Mouse (Mus musculus): ENCODE results near the gene Tshz2. TPM values are rescaled to one million over a fixed set of nuclear protein-coding genes. Genes with fewer than 3 reads are reported as not detected.

Tshz2 gene
- total RNA-seq, 2 experiments from 2014 or later = 9.4 to 11.5 TPM

DNA sequence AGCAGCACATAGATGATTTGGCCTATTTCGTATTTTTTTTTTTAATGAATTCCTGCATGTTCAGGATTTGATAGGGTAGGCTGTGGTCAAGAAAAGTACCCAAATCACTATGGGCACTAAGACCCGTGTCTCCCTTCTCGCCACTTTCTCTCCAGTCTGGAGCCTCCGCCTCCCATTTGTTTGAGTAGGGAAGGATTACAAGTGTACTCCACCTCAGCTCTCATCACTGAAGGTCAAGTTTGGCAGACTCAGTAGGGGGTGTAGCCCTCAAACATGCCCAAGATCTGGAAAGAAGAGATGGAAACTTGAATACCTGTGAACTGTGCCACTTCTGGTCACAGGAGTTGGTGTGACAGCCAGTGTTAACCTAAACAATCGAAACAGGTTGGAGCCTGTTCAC, 66.3 kb downstream of the Tshz2 start:
- DNase-seq (ENCODE audit: low spot score) = no peak

DNA sequence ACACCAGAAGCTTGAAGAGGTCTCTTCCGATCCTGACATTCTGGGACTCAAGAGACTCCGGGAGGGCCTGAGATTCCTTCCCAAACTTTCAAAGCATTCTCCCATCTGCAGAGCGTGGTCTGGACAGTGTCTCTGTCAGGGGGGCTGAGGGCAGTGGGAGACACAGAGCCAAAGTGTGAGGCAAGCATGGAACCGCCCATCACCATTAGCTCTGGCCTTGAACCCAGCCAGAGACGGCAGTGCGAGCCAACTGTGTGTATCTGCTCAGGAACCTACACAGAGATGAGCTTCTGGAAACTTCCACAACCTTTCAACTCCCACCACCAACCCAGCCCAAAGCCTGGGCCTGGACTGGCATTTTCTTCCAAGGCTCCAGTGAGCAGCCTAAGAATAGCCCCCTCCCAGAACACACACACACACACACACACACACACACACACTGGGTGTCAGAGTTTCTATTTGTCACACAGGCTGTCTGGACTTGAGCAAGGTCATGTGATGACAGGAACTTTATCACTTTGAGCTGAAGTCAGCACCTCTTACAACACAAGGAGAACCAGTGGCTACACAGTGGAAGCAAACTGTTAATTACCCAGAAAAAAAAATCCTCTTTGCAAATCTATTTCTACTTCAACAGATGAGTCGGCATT, 67.2 kb downstream of the Tshz2 start:
- DNase-seq (ENCODE audit: low spot score) = peak; percentile 63

DNA sequence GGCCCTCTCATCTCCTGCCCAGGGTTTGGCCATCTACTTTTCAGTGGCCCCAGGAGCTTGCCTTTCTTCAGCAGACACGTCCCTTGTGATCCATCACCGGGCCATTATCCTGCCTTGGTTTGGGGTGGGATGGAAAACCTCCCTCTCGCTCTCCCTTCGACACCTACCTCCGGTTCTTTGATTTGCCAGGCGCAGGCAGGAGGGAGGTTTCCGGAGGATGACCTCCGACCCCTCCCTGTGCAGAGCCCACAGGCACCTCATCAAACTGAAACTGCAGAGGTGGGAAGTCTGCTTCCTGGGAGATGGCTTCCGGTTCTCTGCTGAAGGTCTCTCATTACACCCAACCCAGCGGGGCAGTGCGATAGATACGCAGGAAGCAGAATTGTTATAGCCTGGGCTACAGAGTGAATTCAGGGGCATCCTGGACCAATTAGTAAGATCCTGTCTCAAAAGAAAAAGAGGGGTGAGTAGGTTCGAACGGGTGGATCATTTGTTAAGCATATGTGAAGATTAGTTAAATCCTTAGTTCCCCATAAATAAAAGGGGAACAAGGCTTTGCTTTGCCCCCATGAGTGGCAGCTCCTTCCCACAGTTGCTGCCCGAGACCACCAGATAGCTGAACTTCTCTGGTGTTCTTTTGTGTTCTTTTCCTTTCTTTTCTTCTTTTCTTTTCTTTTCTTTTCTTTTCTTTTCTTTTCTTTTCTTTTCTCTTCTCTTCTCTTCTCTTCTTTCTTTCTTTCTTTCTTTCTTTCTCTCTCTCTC, 70.1 kb downstream of the Tshz2 start:
- no peak for DNase-seq (ENCODE audit: low spot score)

DNA sequence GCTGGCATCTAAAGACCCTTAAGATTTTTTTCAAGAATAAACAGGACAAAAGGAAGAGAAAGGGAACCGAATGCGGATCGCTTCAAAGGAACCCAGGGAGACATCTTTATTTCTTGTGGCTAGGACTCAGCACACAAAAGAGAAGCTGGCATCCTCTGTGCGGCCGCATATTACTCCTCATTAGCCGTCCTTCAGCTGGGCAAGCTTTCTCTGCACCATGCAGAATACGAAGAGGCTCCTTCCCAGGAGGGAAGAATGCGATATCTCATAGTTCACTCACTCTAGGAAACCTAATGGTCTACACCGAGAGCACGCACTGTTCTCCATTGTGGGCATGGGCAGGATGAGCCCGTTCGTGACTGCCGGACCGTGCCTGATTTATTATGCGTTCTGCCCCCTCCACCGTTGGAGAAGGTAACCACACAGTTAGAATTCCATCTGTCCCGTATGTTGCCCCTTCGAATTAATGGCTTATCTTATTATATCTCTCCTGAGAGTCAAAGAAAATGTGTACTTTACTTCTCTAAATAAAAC, 89.0 kb downstream of the Tshz2 start:
- DNase-seq (ENCODE audit: low spot score) = no peak

DNA sequence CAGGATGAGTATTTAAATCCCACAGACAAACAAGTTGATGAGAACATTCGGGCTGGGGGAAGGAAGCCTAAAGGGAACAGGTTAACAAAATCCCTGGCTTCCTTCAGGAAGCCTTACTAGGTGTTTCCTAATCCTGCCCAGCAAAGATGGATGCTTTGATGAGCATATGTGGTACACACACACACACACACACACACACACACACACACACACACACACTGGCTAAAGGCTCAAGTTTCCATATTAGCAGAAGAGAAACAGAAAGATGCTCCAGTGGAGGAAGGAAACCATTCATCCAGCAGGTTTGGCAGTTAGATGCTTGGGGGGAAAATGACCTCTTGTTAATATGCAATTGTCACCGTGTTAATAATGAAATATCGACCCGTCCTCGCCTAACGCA, 89.5 kb downstream of the Tshz2 start:
- DNase-seq (ENCODE audit: low spot score) = no peak

DNA sequence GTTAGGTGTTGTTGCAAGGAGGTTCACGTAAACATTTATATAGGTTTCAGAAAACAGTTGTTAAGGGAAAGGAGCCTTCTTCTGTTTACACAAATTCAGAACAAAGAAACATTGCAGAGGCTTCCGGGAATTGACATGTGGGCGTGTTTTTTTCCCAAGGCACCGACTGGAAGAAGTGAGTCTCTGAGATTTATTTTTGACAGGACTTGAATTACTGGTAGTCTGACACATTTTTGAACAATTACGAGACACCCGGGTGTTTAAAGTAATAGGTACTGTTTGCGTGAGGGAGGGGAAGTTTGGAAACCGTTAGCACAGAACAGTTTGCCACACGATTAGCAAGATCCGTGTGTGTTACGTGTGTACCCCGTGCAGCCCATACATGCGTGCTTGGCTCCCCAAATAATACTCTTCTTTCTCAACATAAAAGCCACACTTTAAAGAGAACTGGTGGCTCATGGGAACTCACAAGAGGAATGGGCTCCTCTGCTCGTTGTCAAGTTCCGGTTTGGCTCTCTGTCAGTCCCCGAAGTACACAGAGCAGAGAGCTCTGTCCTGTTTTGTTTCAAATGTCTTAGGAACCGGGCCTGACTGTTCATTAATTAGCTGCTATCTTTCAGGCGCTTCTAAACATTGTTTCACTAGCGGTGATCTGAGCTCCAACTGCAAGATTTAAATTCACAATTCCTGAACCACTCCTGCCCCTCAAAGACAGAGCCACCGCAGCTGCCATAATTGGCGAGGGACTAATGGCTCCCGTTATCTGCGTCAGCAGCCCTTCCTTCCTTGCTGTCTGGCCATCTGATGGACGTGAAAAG, 91.0 kb downstream of the Tshz2 start:
- peak; percentile 20 for DNase-seq (ENCODE audit: low spot score)

DNA sequence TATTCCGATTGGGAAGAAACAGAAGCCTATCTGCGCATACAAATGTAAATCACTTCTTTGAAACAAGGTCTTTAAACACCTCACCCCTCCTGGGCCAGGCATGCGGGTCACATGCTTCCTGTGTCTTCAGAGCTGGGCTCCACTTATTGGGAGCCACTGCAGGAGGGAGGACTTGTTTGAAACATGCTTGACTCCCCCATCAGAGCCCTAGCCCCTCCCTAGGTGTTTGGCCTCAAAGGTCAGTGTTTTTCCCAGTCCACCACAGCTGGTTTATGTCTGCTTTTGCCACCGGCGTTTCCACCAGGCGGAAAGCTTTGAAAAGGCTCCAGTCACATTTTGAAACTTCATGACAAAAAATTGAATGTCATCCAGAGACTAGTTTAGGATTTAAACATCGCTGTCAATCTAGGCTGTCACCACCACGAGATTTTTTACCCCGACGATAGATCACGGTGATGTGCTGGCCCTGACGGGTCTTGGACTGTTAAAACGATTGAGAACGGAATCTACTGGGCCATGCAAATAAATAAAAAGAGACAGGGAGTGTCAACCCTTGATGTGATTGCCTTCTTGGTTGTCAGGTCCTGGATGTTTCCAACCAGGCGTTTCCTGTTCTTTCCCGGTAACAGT, 96.0 kb downstream of the Tshz2 start:
- no peak for DNase-seq (ENCODE audit: low spot score)

DNA sequence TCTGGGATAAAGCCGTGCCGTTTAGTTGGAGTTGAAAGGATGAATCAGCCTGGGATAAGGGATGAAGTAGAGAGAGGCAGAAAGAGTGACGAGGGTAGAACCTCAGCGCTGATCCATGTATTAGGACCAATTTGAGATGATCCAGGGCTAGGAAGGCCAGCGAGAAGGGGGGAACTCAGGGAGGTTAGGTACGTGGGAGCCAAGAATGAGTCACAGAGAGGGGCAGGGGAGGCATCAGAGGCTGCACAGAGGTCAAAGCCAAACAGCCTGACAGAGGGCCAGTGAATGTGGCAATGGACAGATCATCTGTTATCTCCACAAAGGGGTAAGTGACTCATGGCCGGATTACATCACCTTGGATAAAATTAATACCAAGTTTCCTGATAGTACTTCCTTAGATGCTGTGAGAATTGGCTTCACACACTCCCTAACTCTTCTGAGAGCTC, 97.8 kb downstream of the Tshz2 start:
- peak; percentile 70 for DNase-seq (ENCODE audit: low spot score)

DNA sequence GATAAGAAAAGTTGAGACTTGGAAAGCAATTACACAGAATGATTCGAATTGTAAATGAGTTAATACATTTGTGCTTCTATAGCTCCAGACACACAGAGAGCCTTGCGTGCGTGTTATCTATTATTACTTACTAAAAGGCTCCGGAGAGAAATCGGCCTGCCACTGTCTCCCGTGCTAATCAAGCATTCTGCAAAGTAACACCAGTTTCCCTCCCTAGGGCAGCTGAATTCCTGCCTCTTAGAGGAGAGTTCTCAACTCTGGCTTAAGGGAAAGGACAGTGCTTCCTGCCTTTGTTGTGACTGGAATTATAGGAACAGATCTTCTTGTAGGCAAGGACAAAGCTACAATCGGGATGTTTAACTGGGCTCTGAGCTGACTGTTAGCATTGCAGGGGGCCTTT, 101.2 kb downstream of the Tshz2 start:
- no peak for DNase-seq (ENCODE audit: low spot score)

DNA sequence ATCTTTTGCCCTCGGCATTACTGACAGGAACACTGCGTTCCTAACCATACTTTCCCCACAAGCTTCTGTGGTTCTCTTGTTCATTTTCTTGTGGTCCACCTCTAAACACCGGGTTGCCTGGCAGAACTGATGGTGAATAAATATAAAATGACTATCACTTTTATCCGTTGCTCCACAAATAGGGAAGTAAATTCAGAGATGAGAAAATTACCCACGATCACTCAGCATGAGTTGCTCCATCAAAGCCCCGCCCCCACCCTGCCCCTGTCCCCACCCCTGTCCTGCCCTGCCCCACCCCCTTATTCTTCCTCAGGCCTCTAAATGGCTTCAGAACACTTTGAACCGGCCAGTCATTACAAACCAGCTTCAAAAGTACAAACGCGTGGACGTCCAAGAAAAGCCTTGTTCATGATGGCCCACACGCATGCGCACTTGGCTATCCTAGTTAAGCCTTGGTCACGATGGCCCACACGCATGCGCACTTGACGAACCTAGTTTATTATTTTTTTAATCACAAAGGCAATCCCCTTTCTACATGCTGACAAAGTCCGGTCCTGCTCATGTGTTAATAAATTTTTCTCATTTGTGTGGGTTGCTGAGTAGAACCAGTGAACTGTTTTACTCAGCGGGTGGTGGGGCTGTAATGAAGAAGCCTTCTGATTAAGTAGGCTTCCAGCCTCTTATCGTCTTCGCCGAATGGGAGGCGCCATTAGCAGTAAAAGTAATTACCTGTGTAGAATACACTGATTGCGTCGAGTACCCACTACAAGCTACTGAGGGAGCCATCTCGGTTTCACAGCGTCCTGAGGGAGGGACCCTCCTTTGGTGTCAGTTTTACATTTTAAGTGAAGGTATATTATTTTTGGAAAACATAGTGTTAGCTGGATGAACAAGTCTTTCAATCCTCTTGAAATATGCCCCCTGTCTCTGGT, 102.9 kb downstream of the Tshz2 start:
- no peak for DNase-seq (ENCODE audit: low spot score)

DNA sequence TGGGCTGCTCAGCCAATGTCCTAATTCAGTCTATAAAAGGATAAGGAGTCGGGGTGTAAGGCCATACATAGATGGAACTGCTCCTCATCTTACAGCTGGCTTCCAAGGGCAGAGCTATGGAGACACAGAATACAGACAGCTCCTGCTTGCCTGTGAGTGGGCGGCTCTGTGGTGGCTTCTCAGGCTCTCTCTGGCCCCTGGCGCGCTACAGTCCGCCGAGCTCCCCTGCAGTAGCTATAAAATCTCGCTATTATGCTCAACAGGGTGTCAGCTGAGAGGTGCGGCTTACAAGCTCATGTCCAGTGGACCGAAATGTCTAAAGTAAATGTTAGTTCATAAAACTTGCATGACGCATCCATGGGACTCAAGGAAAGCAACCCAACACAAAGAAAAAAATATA, 108.2 kb downstream of the Tshz2 start:
- no peak for DNase-seq (ENCODE audit: low spot score)

DNA sequence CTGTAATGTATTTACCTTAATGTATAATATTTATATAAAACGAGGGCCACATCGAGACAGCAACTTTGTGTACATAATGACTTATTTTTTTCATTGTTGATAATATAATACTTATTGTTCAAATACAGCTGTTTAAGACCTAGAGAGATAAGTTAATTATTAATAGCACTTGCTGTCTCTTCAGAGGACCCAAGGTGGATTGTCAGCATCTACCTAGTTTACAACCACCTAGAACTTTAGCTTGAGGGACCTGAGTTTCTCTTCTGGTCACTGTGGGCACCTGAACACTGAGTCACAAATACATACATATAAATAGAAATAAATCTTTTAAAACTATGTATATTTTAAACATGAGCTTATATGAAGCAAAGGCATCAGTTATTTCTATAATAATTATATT, 110.0 kb downstream of the Tshz2 start:
- no peak for DNase-seq (ENCODE audit: low spot score)

DNA sequence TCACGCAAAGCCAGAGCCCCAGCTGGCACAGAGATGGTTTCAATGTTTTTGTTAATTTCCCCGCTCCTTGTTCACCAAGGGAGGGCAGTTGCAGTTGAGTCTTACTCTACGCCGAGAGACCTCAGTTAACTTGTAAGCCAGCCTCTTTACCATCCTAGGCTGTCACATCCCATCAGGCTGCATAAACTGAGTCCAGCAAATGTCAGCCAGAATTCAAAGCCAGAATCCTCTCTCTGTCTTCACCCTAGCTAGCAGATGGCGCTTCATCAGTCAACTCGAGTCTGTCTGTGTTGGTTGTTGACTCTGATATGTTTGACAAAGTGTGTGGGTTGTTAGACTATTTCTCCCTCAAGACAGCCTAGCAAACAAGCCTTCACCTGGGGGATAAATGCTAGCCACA, 110.5 kb downstream of the Tshz2 start:
- no peak for DNase-seq (ENCODE audit: low spot score)

DNA sequence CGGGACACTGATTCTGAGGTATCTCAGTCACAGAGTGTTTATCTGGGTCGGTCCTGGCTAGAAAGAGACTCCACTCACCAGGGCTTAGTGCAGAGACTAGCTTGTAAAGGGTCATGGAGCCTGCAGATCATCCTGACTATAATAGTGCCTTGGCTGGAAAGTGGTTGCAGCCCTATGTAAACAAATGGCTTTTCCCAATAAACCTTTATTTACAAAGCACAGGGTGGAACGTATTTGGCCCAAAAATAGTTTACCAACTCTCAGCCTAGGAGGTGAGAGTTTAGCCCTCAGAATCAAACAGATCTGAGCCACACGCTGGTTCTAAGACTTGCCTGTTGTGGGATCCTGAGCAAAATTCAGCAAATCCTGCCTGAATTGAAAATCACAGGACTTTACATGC, 111.1 kb downstream of the Tshz2 start:
- DNase-seq (ENCODE audit: low spot score) = no peak

DNA sequence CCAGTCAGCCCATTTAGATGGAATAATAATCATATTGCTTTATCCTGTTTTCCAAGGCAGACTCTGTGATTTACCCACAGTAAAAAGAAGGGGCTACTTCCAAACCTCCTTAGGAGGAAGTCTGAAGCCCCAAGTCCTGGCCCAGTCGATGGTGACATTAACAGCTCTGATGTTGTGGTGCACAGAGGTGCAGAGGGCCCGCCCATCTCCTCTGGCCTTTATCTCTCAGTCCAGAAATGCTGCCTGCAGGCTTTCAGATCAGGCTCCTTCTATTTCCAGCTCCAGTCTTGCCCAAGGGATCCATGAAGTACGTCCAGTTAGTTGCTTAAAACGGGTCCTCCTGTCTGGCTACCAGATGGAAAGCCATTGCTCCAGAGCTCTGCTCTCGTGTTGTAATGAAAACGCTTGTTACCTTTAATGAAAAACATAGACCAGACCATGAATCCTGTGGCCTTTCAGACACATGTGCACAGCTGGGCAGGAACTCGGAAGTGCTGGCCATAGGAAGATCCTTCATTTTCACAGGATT, 114.4 kb downstream of the Tshz2 start:
- no peak for DNase-seq (ENCODE audit: low spot score)

DNA sequence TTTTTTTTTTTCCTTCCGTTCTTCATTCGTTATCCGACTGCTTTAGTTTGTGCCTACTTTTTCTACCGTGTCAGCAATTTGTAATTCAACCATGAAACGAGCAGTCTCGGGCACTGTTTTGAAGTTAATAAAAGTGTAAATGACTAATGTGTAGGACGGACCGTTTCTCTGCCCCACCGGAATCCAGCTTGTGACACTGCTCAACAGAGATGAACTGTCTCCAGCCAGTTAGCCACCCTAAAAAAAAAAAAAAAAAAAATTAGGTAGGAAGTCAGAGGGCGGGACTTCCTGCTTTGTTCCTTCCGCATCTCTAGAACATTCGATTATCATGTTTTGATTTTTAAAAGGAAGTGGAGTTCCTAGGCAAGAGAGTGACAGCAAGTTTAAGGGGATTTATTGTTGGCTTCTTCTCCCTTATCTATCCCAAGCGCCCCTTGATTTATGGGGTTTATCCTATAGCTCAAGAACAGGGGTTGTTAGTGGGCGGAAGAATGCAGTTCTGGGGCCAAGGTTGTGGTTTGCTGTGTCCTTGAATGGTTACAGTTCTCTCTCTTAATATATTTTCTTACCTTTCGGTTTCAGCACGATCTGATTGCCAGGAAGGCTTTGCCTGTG, 116.6 kb downstream of the Tshz2 start:
- no peak for DNase-seq (ENCODE audit: low spot score)

DNA sequence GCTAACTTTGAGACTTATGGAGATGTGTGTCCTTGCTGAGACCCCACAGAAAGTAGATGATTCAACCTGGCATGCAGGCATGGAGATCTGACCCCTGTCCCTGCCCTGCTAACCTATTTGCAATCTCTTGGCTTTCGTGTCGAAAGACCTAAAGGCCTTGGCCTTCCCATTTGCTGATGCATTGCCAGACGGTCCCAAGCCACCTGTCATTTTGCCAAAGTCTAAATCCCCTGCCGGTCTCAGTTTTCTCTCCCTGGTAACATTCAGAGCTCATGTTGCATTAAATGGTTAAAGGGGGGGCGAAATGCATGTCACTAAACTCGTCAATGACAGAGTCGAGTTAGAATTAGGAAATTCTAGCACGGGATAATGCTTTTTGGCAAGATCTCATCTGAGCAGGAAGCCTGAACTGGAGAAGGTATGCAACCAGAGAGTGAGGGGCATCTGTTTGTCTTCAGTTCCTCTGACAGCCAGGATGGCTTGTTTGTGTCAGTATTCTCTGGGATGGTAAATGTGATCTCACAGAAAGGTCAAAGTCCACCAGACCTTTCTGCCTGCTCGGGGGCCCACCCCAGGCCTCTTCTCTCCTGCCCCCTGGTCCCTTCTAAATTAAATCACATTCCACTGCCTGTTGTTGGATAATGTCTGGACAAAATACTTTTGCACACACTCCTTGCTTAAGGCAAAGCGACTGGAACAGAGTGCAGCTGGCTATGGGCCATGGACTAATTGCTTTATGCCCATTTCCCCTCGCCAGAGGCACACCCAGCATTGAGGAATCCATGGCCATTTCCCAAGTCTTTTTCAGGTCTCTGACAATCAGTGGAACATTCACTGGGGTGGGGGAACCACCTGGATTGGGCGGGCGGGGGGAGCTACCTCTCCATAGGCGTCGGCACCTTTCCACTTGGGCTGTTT, 118.0 kb downstream of the Tshz2 start:
- DNase-seq (ENCODE audit: low spot score) = peak; percentile 50

DNA sequence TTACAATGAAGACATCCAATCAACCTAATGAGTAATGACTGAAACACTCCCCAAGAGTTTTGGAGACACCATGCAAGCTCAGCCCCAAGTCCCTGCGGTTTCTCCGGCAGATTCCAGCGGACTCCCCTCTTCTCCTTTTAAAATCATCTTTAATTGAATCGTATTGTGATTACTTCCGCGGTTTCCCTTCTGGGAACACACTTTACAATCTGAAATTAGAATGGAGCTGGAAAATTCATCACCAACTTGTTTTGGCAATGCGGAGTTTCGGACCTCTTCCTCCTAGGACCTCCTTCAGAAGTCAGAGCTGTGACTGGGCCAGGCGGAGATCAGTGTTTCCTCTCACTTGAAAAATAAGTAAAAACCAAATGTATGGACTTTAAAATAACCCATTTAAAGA, 119.3 kb downstream of the Tshz2 start:
- DNase-seq (ENCODE audit: low spot score) = peak; percentile 7

DNA sequence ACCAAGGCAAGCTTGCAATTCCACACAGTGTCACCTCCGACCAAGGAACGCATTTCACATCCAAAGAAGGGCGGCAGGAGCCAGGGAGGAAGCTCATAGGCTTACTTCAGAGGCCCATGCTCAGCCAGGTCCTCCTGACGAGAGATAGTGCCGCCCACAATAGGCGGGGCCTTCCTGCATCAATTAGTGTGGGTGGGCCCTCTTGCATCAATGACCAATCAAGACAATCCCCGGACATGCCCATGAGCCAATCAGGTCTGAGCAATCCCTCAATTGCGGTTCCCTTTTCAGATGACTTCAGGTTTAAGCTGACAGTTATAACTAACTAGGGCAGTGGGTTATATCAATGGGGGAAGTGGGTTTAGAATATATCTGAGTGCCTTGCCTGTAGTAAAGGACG, 120.6 kb downstream of the Tshz2 start:
- no peak for DNase-seq (ENCODE audit: low spot score)
